Mouse (Mus musculus): ENCODE results near the gene Gipr. TPM values are rescaled to one million over a fixed set of nuclear protein-coding genes. Genes with fewer than 3 reads are reported as not detected.

The Gipr gene
- total RNA-seq, 1 experiment: 1.5 TPM

GRCm38 (mm10) chr7:19149626-19150025 is 16.3 kb downstream of the Gipr start, which contains the start of gene Snrpd2:
Gene Snrpd2 (plus strand): TSS chr7:19149722.
- Histone ChIP-seq H3K9ac (ENCODE audit: insufficient read depth, low read depth, low read length, poor library complexity, severe bottlenecking) (peak within 1 kb of the TSS; percentile 93), H3K27ac (ENCODE audit: insufficient read depth, low read depth, low read length, poor library complexity, severe bottlenecking) (peak within 1 kb of the TSS; percentile 14; the same call in 1 of the 2 replicates), H3K4me3 (ENCODE audit: insufficient read depth in 1 of 2, low read depth in 1 of 2, low read length in 2 of 2, poor library complexity in 1 of 2, severe bottlenecking in 1 of 2) (peak within 1 kb of the TSS; percentile 82 to 90), H3K4me1 (ENCODE audit: control insufficient read depth in 2 of 2, insufficient read depth in 2 of 2, low read length in 2 of 2, poor library complexity in 1 of 2) (peaks cover 5 to 7% of the 10 kb centered on the region in 2 experiments; a peak in 1 of 4 replicates), H3K36me3 (ENCODE audit: control insufficient read depth, insufficient read depth, low read length, poor library complexity, severe bottlenecking) (peaks cover 28% of the 10 kb centered on the region), H3K9me3 (ENCODE audit: control insufficient read depth, insufficient read depth, low read depth, low read length) (no peaks in the 10 kb centered on the region)
- in situ Hi-C loops (cut with MboI; ENCODE audit: low sequenced_read_pairs in 2 of 2, unreplicated experiment in 2 of 2): no loop called here
- TF ChIP-seq CHD2 (IDR thresholded peaks at IDR 0.05; ENCODE audit: low read depth, low read length): no peak
- no peak for TF ChIP-seq ZNF384 (IDR thresholded peaks at IDR 0.05; ENCODE audit: low read depth, low read length)
- no peak for TF ChIP-seq MAFK (IDR thresholded peaks at IDR 0.05; ENCODE audit: insufficient read depth, low read depth, low read length)
- TF ChIP-seq ZC3H11A (IDR thresholded peaks at IDR 0.05; ENCODE audit: borderline replicate concordance, low read depth, low read length): no peak
- TF ChIP-seq HCFC1 (IDR thresholded peaks at IDR 0.05; ENCODE audit: borderline replicate concordance, insufficient read depth, low read length): no peak; the same call in 1 of the 2 replicates
- DNase-seq (ENCODE audit: low read depth, low spot score): peak; percentile 95

- peaks cover 28% of the 10 kb centered on the region for H3K36me3 ChIP-seq (ENCODE audit: control insufficient read depth, insufficient read depth, low read length, poor library complexity, severe bottlenecking)
- TF ChIP-seq ZNF384 (IDR thresholded peaks at IDR 0.05; ENCODE audit: low read depth, low read length) (no peak), MAFK (IDR thresholded peaks at IDR 0.05; ENCODE audit: insufficient read depth, low read depth, low read length) (no peak), ZC3H11A (IDR thresholded peaks at IDR 0.05; ENCODE audit: borderline replicate concordance, low read depth, low read length) (no peak), HCFC1 (IDR thresholded peaks at IDR 0.05; ENCODE audit: borderline replicate concordance, insufficient read depth, low read length) (peak; percentile 40; the same call in 1 of the 2 replicates), CHD2 (IDR thresholded peaks at IDR 0.05; ENCODE audit: low read depth, low read length) (peak; percentile 66; the same call in 1 of the 2 replicates)
- peak; percentile 99 for DNase-seq (ENCODE audit: low read depth, low spot score)
- in situ Hi-C loops (cut with MboI; ENCODE audit: low sequenced_read_pairs in 2 of 2, unreplicated experiment in 2 of 2): no loop called here
- H3K4me1 ChIP-seq (ENCODE audit: control insufficient read depth in 2 of 2, insufficient read depth in 2 of 2, low read length in 2 of 2, poor library complexity in 1 of 2): peaks cover 5 to 7% of the 10 kb centered on the region in 2 experiments; a peak in 1 of 4 replicates
- peak within 1 kb of the TSS; percentile 82 to 90 for H3K4me3 ChIP-seq (ENCODE audit: insufficient read depth in 1 of 2, low read depth in 1 of 2, low read length in 2 of 2, poor library complexity in 1 of 2, severe bottlenecking in 1 of 2)
- H3K9ac ChIP-seq (ENCODE audit: insufficient read depth, low read depth, low read length, poor library complexity, severe bottlenecking): peak within 1 kb of the TSS; percentile 93
- H3K27ac ChIP-seq (ENCODE audit: insufficient read depth, low read depth, low read length, poor library complexity, severe bottlenecking): peak within 1 kb of the TSS; percentile 14; the same call in 1 of the 2 replicates
- H3K9me3 ChIP-seq (ENCODE audit: control insufficient read depth, insufficient read depth, low read depth, low read length): no peaks in the 10 kb centered on the region
Observed at GRCm38 (mm10) chr7:19148875-19149541, 16.9 kb downstream of the Gipr start, which contains the start of gene Qpctl. Gene Qpctl (minus strand): TSS chr7:19149291.

GRCm38 (mm10) chr7:19148180-19148874 is 17.6 kb downstream of the Gipr start:
- Histone ChIP-seq H3K27ac (ENCODE audit: insufficient read depth, low read depth, low read length, poor library complexity, severe bottlenecking) (no peak overlapping the region), H3K9me3 (ENCODE audit: control insufficient read depth, insufficient read depth, low read depth, low read length) (no peaks in the 10 kb centered on the region), H3K4me3 (ENCODE audit: insufficient read depth in 1 of 2, low read depth in 1 of 2, low read length in 2 of 2, poor library complexity in 1 of 2, severe bottlenecking in 1 of 2) (peak overlapping the region; percentile 75 to 79), H3K9ac (ENCODE audit: insufficient read depth, low read depth, low read length, poor library complexity, severe bottlenecking) (peak overlapping the region; percentile 74), H3K36me3 (ENCODE audit: control insufficient read depth, insufficient read depth, low read length, poor library complexity, severe bottlenecking) (peaks cover 21% of the 10 kb centered on the region), H3K4me1 (ENCODE audit: control insufficient read depth in 2 of 2, insufficient read depth in 2 of 2, low read length in 2 of 2, poor library complexity in 1 of 2) (peaks cover 5 to 7% of the 10 kb centered on the region in 2 experiments; a peak in 1 of 4 replicates)
- in situ Hi-C loops (cut with MboI; ENCODE audit: low sequenced_read_pairs in 2 of 2, unreplicated experiment in 2 of 2): no loop called here
- DNase-seq (ENCODE audit: low read depth, low spot score): no peak
- no peak for TF ChIP-seq HCFC1 (IDR thresholded peaks at IDR 0.05; ENCODE audit: borderline replicate concordance, insufficient read depth, low read length)

DNA sequence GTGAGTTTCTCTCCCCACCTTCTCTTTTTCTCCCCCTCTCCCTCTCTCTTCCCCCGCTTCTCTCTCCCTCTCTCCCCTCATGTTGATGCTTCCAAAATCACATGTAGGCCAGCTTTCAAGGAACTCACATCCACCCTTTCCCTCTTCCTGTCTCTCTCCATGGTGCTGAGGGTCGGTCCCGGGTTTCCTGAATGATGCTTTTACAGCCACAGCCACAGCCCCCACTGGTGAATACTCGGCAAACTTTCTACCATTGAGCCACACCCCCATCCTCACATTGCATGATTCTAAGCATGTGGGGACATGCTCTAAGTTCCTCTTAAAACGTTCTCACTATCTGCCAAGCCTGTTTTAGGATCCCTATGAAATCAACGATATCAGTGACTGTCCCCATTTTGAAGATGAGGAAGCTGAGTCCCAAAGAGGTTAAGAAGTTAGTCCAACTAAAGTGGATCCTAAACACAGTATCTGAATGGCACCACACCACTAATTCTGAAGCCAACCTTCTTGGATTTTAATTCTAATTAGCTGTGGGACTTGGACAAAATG is 18.4 kb downstream of the Gipr start:
- Histone ChIP-seq H3K27ac (ENCODE audit: insufficient read depth, low read depth, low read length, poor library complexity, severe bottlenecking) (no peak overlapping the region), H3K4me1 (ENCODE audit: control insufficient read depth in 2 of 2, insufficient read depth in 2 of 2, low read length in 2 of 2, poor library complexity in 1 of 2) (peaks cover 5 to 7% of the 10 kb centered on the region in 2 experiments; a peak in 1 of 4 replicates), H3K9ac (ENCODE audit: insufficient read depth, low read depth, low read length, poor library complexity, severe bottlenecking) (no peak overlapping the region), H3K36me3 (ENCODE audit: control insufficient read depth, insufficient read depth, low read length, poor library complexity, severe bottlenecking) (peaks cover 15% of the 10 kb centered on the region), H3K9me3 (ENCODE audit: control insufficient read depth, insufficient read depth, low read depth, low read length) (no peaks in the 10 kb centered on the region), H3K4me3 (ENCODE audit: insufficient read depth in 1 of 2, low read depth in 1 of 2, low read length in 2 of 2, poor library complexity in 1 of 2, severe bottlenecking in 1 of 2) (no peak overlapping the region)
- TF ChIP-seq ZNF384 (IDR thresholded peaks at IDR 0.05; ENCODE audit: low read depth, low read length): no peak
- TF ChIP-seq MAFK (IDR thresholded peaks at IDR 0.05; ENCODE audit: insufficient read depth, low read depth, low read length): no peak
- TF ChIP-seq ZC3H11A (IDR thresholded peaks at IDR 0.05; ENCODE audit: borderline replicate concordance, low read depth, low read length): no peak
- no peak for TF ChIP-seq HCFC1 (IDR thresholded peaks at IDR 0.05; ENCODE audit: borderline replicate concordance, insufficient read depth, low read length)
- no peak for TF ChIP-seq CHD2 (IDR thresholded peaks at IDR 0.05; ENCODE audit: low read depth, low read length)
- DNase-seq (ENCODE audit: low read depth, low spot score): no peak
- in situ Hi-C loops (cut with MboI; ENCODE audit: low sequenced_read_pairs in 2 of 2, unreplicated experiment in 2 of 2): no loop called here

Measured in ES-E14 (cell line).